Mouse (Mus musculus) lung, postnatal 25 days (tissue): ENCODE results near the gene Trim37.

ENCODE experiments used
- DNase-seq: peaks from one replicate; pipeline ENCODE4 v3.0.0; 2022; ENCODE audit warnings: low spot score

Trim37 gene

GRCm38 (mm10) chr11:87126824-87127816, at the start of gene Trim37:
Gene Trim37 (plus strand): TSS chr11:87127077.
- DNase-seq = peak; percentile 91

DNA sequence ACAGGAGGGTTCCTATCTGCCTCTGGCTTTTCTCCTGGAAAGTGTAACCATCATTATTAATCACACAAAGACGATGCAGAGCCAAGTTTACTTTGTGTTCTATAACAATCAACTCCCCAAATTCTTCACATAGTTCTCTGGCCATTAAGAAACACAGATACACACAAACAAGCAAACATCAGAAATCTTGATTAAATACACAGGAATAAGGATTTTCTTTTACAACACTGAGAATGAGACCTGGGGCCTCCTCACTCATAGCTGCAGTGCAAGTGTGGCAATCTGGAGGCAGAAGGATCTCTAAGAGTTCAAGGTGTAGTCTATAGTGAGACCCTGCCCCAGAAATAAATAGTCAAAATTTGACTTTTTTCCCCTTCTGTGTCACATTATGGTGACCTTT, 43.2 kb upstream of the Trim37 start:
- DNase-seq = no peak

- DNase-seq = no peak
Measured at GRCm38 (mm10) chr11:87085461-87085860, 41.4 kb upstream of the Trim37 start.

GRCm38 (mm10) chr11:87086290-87086984, 40.4 kb upstream of the Trim37 start, which contains the start of gene Smg8:
Gene Smg8 (minus strand): TSS chr11:87086774.
- peak; percentile 87 for DNase-seq

DNA sequence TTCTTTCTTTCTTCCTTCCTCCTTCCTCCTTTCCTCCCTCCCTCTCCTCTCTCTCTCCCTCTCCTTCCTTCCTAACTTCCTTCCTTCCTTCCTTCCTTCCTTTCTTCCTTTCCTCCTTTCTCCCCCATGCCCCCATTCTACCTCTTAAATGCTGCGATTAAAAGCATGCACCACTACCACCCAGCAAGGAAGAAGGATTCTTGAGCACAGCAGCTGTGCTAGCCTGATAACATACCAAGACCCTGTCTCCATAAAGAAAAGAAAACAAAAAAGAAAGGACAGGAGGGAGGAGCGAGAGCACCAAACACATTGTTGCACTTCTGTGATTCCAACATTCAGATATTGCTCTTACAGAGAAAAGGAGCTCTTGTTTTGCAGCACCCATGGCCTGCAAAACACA, 39.7 kb upstream of the Trim37 start:
- DNase-seq = no peak

DNA sequence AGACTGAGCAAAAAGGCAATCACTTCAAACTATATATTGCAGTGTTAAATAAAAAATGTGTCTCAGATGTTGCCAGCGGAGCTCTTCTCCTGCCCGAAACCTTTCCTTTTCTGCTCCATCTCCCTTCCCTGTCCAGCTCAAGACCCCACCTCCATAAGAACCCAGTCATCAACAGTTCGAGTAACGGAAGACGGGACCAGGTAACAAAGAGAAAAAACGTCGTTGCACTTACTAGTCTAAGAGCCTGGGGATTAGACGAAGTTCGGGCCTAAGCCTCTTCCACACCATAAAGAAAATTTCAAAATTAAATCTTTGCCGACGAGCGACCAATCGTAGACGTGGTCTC, 18.5 kb upstream of the Trim37 start, which contains the start of gene Prr11:
Gene Prr11 (minus strand): TSS at position 300 of the 346 bp plus-strand sequence.
- no peak for DNase-seq

- DNase-seq = peak; percentile 99
Measured at GRCm38 (mm10) chr11:87108755-87109518, 17.9 kb upstream of the Trim37 start, which contains the start of gene Ska2. Gene Ska2 (plus strand): TSS chr11:87109234.

GRCm38 (mm10) chr11:87109519-87110171, 17.2 kb upstream of the Trim37 start:
- no peak for DNase-seq

DNA sequence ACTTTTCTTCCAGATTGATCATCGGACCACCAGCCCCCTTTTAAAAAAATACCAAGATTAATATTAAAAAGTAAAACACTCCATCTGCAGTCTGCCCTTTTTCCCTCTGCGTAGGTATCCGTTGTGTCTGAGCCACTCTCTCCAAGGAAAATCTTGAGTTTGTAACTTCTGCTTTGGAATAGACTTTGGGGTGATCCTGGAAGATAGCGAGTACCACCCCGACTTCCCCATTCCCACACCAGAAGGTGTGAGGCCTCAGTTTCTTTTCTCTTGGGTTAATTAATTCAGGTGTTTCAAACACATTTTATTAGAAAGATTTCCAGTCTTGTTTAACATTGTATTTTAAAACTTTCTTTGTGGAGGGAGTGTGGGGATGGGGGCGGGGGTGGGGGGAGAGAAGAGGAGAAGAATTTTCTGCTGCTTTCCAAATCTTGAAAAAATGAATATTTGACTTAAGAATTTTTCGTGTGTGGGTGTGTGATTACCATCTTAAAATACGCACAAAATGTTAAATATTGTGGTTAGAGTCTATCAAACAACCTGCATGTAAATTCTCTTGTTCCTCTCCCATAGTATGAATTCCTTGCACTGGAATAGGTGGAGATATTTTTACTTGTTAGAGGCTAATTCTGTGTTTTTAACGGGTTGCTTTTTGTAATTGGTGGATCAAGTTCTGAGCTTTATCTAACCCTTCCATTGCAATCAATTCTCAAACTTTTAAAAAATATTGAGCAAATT, 16.5 kb upstream of the Trim37 start:
- no peak for DNase-seq

DNA sequence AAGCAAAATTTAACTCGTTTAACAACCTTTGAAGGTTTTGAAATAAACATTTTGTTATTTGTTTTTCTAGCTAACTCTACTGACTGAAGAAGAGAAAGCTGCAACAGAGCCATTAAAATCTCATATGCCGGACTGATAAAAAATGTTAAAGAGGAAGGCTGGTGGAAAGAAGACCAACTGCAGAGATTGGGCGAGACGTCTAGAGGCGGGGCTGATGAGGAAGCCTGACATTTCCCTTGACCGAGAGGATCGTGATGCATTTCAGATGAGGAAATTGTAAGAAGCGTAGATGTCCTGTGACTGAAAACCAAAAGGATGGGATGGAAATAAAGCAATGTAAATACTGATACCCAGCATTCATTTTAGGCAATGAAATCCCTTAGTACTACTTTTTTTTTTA, 5.0 kb upstream of the Trim37 start:
- DNase-seq = no peak

DNA sequence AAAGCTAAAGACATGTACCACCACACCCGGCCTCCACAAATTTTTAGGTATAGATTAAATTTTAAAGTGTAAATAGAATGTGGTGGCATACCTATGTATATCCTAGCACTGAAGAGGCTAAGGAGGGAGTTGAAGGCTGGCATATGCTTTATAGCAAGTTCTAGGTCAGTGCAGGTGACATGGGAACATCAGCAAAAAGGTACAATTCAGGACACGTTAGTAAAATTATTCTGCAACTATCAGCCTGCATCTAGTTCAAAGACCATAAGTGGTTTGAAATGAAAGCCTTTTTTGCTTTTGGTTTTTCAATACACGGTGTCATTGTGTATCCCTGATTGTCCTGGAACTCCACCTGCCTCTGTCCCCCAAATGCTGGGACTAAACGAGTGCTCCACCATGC, 1.3 kb upstream of the Trim37 start:
- DNase-seq = no peak

DNA sequence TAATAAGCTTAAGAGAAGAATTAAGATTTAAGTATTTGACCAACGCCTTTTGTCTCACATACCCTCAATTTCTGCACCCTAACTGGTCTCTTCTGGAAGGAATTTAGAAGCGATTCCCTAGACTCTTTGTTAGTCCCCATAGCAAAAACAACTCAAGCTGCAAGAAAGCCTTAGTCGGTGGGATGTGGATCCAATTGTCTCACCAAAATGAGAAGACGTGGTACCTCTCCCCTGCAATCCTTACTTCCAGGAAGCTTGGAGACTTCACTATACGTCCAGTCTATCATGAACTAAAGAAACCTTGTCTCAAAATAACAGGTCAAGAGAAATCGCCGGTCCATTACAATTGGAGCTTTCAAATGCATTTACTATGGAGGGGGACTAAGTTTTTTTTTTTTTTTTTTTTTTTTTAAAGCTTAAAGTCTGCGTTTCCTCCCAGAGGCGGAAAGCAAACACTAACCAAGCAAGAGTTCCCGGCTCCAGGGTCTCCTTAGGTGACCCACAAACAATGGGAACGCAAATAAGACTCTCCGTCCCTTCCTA, 525 bp upstream of the Trim37 start:
- no peak for DNase-seq

- no peak for DNase-seq
Measured at GRCm38 (mm10) chr11:87136233-87136632, 9.4 kb downstream of the Trim37 start.

DNA sequence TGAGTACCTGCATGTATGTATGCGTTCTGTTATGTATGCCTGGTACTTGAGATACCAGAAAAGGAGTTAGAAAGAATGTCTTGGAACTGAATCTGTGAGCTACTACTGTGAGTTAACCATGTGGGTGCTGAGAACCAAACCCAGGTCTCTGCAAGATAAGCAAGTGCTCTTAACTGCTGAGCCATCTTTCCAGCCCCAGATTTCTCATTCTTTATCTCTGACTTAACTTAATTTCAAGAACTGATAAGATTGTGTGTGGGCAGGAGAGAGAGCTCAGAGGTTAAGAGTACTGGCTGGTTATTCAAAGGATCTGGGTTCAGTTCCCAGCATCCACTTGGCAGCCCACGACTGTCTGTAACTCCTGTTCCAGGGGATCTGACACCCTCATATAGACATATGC, 31.1 kb downstream of the Trim37 start:
- DNase-seq = no peak

DNA sequence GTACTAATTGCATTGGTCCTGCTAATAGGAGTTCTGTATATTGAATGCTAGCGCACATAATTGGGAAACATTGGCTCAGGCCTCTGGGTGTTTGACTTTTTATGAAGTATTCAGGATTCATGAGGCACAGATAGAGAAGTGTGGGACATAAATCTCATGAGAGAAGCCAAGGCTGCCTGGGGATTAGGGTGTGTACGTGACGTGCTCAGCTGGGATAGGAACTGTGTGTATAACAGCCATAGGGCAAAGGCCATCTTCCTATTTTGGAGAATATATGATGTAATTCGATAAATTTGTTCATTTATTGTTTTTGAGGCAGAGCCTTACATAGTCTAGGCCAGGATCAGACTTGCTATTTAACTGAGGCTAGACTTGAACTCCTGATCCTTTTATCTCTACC, 35.8 kb downstream of the Trim37 start:
- DNase-seq = no peak

GRCm38 (mm10) chr11:87163751-87164150, 36.9 kb downstream of the Trim37 start:
- DNase-seq = no peak

DNA sequence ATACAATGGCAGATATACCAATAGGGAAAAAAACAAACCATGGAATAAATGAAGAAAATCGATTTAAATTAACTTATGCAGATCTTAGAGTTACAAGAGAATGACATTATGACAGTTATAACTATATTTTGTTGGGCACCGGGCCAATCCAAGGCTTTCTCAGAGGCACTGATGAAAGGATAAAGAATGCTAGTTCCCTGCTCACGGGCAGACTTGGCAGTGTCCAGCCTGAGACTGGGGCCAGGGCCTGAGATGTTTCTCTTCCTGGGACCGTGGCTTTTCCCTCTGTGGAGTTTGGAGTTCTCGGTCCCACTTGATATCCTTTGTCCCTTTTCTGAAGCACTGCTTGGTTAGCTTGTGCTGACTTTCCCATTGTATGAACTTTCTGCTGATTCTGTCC, 46.7 kb downstream of the Trim37 start:
- no peak for DNase-seq

DNA sequence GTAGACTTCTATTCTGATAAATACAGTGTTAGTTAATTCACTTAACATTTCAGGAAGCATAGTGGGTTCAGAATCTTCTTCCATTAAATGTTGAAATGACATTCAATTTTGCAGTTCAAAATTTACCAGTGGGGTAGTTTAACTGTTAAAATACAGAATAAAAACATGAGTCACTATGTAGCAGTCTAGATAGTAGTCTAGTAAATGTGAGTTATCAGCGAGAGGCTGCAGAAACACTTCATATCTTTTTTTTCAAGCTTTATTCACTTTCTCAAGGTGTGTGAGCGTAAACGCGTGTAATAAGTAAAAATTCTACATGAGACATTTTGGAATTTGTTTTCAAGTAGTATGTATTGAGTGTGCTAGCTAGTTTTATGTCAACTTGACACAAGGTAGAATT, 48.2 kb downstream of the Trim37 start:
- DNase-seq = no peak

DNA sequence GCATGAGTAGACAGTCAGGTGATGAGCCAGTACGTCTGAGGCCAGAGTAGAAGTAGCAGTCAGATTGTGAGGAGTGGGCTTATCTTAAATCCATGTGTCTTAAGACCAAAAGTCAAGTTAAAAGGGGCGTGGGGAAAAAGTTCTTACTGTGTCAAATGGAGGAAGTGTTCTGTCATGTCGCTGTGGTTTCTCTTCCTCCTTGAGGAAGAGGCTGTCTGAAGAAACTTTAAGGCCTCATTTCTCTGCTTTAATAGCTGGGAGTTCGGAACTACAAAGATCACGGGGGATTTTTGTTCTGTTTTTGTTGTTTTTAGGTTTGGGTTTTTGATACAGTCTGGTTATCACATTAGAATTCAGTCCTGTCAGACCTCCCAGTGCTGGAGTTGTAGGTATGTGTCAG, 85.4 kb downstream of the Trim37 start:
- no peak for DNase-seq

- DNase-seq = no peak
Measured at GRCm38 (mm10) chr11:87222686-87223085, 95.8 kb downstream of the Trim37 start.

DNA sequence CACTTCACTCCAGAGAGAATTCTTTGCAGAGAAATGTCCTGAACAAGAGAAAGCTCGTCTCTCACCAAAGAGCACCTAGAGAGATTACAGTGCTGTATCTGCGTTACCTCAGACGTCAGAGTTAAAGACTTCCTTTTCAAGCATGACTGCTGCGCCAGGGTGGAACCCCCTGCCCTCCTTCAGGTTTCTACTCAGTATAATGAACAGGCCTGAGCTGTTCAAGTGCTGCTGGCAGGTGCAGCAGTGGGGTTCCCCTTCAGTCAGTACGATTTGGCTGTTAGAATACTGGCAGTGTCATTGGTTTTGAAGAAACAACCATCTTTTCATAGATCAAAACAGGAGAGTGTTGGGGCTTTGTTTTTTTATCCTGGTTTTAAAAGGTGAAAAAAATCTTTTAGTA, 100.2 kb downstream of the Trim37 start:
- no peak for DNase-seq
